Mouse (Mus musculus): Measurements from ENCODE around the gene Mcub. TPM values are rescaled to one million over a fixed set of nuclear protein-coding genes. Genes with fewer than 3 reads are reported as not detected.
A peak's percentile ranks its signal among the peaks of the same experiment; 100 is the strongest.

The Mcub gene
- polyA plus RNA-seq, 1 experiment from 2014 or later = 10.0 TPM

DNA sequence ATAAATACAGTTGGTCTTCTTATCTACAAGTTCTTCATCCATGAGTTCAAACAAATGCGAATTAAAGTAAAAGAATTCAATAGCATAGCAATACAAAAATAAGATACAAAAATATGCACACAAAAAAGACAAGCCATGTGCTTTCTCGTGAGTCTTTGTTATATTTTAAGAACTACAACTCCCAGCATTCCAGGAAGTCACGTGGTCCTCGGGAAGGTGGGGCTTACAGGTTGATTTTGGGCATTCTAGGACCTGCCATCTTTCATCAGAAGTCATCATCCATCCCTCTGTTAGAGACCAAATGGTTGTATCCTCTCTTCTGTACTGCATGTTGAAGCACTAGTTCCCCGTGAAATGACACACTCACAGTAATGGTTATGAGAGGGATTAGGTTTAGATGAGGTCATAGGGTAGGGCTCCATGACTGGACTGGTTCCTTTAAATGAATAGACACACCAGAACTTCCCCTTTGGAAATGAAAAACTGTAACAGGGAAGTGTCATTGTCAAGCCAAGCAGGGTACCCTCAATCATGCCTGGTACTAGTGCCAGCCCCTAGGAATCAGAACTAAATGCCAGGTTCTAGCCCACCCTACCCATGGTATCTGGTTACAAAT, 20.7 kb downstream of the Mcub start:
- H3K9ac ChIP-seq = no peak overlapping the region
- no peak overlapping the region for H3K27ac ChIP-seq
- no peaks in the 10 kb centered on the region for H3K36me3 ChIP-seq
- ATAC-seq (ENCODE audit: low read depth) (no peak), DNase-seq (no peak)
- H3K4me1 ChIP-seq (replicated peaks) = peaks cover 19% of the 10 kb centered on the region
- no peak overlapping the region for H3K4me2 ChIP-seq
- H3K9me3 ChIP-seq (replicated peaks) = no peaks in the 10 kb centered on the region
- H3K27me3 ChIP-seq = no peaks in the 10 kb centered on the region
- no peak overlapping the region for H3K4me3 ChIP-seq (replicated peaks)
- WGBS (ENCODE audit: insufficient replicate concordance) = 68% methylated on average over 5 of the region's 5 CpGs

DNA sequence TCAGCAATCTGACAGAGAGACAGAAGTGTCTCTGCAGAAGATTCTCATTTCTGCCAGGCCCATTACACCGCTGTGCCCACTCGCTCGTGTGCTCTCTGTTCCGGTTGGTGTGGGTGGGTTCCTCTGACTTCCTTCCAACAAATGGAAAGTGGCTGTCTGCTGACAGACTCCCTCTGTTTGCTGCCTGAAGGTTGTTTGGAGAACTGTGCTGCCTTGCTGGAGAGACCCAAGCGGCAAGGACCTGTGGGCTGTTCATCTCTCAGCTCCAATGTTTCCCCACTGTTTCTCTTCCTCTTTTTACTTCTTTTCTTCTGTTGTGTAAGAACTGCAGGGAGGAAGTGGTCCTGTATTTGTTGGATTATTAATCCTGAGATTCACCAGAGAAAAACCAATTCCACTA, 21.6 kb downstream of the Mcub start:
- DNase-seq (no peak), ATAC-seq (ENCODE audit: low read depth) (no peak)
- H3K4me3 ChIP-seq (replicated peaks) = no peak overlapping the region
- H3K9ac ChIP-seq = no peak overlapping the region
- H3K27ac ChIP-seq = no peak overlapping the region
- no peaks in the 10 kb centered on the region for H3K36me3 ChIP-seq
- peaks cover 22% of the 10 kb centered on the region for H3K4me1 ChIP-seq (replicated peaks)
- no peaks in the 10 kb centered on the region for H3K27me3 ChIP-seq
- H3K4me2 ChIP-seq = no peak overlapping the region
- H3K9me3 ChIP-seq (replicated peaks) = no peaks in the 10 kb centered on the region
- 79% methylated on average over 5 of the region's 5 CpGs for WGBS (ENCODE audit: insufficient replicate concordance)

DNA sequence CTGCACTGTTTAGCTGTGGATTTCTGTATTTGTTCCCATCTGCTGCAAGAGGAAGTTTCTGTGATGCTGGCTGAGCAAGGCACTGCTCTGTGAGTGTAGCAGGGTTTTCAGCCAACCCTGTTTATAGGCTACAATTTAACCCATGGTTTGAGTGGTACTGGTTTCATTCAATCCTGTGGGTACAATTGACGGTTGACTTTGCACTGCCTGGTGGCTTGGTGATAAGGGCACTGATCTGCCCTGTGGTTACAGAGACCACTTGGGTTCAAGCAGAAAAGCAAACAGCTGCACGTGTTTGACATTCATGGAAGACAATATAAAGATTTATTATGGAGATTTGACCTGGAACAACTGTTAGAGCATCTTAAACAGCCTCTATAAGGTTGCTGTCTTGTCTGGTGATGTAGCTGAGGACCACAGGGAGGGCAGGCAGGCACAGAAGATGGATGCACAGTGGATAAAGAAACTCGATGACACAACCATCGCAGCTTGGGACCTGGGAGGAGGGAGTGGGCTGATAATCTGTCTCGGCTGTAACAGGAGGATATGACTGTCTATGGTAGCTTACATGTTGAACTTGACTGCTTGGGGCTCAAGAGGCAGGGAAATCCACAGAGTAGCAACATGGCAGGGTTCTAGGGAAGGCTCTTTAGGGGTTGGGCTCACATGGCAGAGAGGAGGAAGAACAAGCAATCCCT, 23.6 kb downstream of the Mcub start:
- H3K4me3 ChIP-seq (replicated peaks) = no peak overlapping the region

DNA sequence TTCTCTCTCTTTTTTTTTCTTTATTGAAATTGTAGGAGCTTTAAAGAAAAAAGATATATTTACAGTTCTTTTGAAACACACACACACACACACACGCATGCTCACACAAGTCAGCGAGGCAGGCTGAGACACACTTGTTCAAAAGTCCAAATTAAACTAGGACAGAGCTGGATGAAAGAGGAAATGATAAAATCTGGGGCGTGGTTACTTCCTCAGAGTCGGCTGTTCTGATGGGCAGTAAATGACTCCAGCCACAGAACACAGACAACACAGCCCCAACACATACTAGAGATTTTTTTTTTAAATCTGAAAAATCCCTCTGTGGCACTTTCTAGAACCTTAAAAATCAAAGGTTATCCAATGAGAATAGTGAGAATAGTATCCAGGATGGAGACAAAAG, 26.2 kb downstream of the Mcub start:
- Histone ChIP-seq H3K4me3 (replicated peaks) (no peak overlapping the region), H3K4me1 (replicated peaks) (peaks cover 22% of the 10 kb centered on the region), H3K9me3 (replicated peaks) (no peaks in the 10 kb centered on the region), H3K9ac (no peak overlapping the region), H3K27me3 (no peaks in the 10 kb centered on the region), H3K27ac (no peak overlapping the region), H3K36me3 (no peaks in the 10 kb centered on the region), H3K4me2 (no peak overlapping the region)
- 18% methylated on average over 4 of the region's 4 CpGs for WGBS (ENCODE audit: insufficient replicate concordance)
- ATAC-seq (ENCODE audit: low read depth) = no peak
- no peak for DNase-seq

More for the DNA sequence above, 23.6 kb downstream of the Mcub start:
- no peak overlapping the region for H3K4me2 ChIP-seq
- H3K9me3 ChIP-seq (replicated peaks) = no peaks in the 10 kb centered on the region
- H3K27me3 ChIP-seq = no peaks in the 10 kb centered on the region
- H3K4me1 ChIP-seq (replicated peaks) = peaks cover 22% of the 10 kb centered on the region
- WGBS (ENCODE audit: insufficient replicate concordance) = 11% methylated on average over 5 of the region's 5 CpGs
- H3K36me3 ChIP-seq = no peaks in the 10 kb centered on the region
- DNase-seq (peak; percentile 13), ATAC-seq (ENCODE audit: low read depth) (peak; percentile 86)
- H3K9ac ChIP-seq = no peak overlapping the region
- H3K27ac ChIP-seq = no peak overlapping the region

DNA sequence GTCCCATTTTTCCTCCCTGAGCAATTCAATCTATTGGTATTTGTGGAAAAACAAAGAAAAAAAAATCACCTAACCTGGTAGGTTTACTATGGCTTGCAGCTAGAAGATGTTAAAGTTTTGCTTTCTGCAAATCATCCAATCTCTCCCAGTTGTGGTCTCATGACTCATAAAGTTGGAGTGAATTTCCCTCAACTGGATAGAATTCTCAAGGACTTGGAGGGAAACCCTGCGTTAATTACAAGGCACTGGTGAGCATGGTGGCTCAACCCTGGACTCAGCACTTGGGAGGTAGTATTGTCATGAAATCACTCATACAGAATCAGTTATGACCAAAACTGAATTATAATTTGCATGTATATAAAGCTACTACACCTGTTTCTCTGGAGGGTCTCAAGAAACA, 28.7 kb downstream of the Mcub start:
- H3K4me1 ChIP-seq (replicated peaks) = peaks cover 11% of the 10 kb centered on the region
- H3K36me3 ChIP-seq = no peaks in the 10 kb centered on the region
- no peak for ATAC-seq (ENCODE audit: low read depth)
- H3K4me3 ChIP-seq (replicated peaks) = no peak overlapping the region
- no peaks in the 10 kb centered on the region for H3K27me3 ChIP-seq
- no peaks in the 10 kb centered on the region for H3K9me3 ChIP-seq (replicated peaks)
- no peak overlapping the region for H3K27ac ChIP-seq
- H3K9ac ChIP-seq = no peak overlapping the region
- 81% methylated on average over 1 of the region's 1 CpGs for WGBS (ENCODE audit: insufficient replicate concordance)
- no peak overlapping the region for H3K4me2 ChIP-seq
- no peak for DNase-seq

DNA sequence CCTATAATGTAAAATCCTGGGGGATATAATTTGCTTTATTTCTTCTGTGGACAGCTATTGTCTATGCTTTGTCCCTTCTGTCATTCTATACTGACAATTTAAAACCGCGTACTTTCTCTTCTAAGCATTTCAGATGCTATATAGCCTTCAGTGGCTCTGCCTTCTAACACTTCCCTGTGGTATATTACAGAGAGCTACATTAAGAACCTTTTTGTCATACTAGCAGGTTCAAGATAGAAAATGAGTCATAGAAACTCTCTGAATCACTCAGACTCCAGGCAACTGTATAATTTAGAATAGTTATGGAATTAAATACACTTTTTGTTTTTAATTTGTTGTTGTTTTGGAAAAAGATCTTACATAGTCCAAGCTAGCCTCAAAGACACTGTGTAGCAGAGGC, 29.2 kb downstream of the Mcub start:
- no peaks in the 10 kb centered on the region for H3K36me3 ChIP-seq
- no peak overlapping the region for H3K4me2 ChIP-seq
- H3K4me1 ChIP-seq (replicated peaks) = peaks cover 6% of the 10 kb centered on the region
- ATAC-seq (ENCODE audit: low read depth) (no peak), DNase-seq (no peak)
- H3K4me3 ChIP-seq (replicated peaks) = no peak overlapping the region
- no peaks in the 10 kb centered on the region for H3K27me3 ChIP-seq
- WGBS (ENCODE audit: insufficient replicate concordance) = 88% methylated on average over 2 of the region's 2 CpGs
- no peak overlapping the region for H3K27ac ChIP-seq
- H3K9me3 ChIP-seq (replicated peaks) = no peaks in the 10 kb centered on the region
- no peak overlapping the region for H3K9ac ChIP-seq

DNA sequence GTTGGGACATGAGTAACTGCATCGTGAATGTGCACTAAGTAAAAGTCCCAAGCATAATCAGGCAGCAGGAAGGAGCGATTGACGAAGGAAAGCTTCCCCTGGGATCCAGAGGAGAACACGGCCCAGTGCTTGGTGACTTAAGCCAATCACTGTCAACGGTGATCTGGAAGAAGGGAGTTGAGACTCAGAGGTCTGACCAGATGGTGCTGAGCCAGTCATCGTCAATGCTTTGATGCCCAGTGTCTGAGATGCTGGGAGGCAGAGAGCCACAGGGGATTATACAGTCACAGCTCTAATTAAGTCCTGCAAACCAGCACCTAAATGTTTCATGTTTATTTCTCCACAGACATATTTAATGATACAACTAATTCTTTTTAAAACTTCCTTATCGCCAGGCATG, 30.9 kb downstream of the Mcub start:
- H3K9ac ChIP-seq = no peak overlapping the region
- H3K4me3 ChIP-seq (replicated peaks) = no peak overlapping the region
- 58% methylated on average over 7 of the region's 7 CpGs for WGBS (ENCODE audit: insufficient replicate concordance)
- DNase-seq (no peak), ATAC-seq (ENCODE audit: low read depth) (no peak)
- 0 out of 2 replicates have a peak, but pooled peaks cover 3% of the 10 kb centered on the region for H3K4me1 ChIP-seq (replicated peaks)
- no peaks in the 10 kb centered on the region for H3K27me3 ChIP-seq
- no peak overlapping the region for H3K27ac ChIP-seq
- H3K36me3 ChIP-seq = no peaks in the 10 kb centered on the region
- H3K9me3 ChIP-seq (replicated peaks) = no peaks in the 10 kb centered on the region
- H3K4me2 ChIP-seq = no peak overlapping the region

DNA sequence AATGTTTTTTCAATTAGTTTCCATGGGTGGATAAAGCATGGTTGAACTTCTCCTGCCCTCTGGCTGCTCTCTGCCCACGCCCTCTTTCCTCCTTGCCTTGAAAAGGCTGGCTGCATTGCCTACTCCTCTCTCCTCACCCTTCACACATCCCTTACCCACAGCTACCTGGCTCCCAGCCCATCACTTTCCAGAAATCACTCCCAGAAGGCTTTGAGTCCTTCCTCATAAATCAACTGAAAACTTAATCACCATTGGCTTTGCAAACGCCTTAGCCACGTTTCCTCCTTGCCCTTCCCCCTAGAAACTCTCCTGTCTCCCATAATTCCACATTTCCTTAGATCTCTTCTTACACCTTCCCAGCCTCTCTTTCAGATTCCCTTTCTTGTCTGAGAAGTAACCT, 32.2 kb downstream of the Mcub start:
- H3K4me2 ChIP-seq = no peak overlapping the region
- H3K9me3 ChIP-seq (replicated peaks) = no peaks in the 10 kb centered on the region
- H3K4me3 ChIP-seq (replicated peaks) = no peak overlapping the region
- H3K36me3 ChIP-seq = no peaks in the 10 kb centered on the region
- no peak overlapping the region for H3K9ac ChIP-seq
- 52% methylated on average over 3 of the region's 3 CpGs for WGBS (ENCODE audit: insufficient replicate concordance)
- H3K27me3 ChIP-seq = no peaks in the 10 kb centered on the region
- no peaks in the 10 kb centered on the region for H3K4me1 ChIP-seq (replicated peaks)
- ATAC-seq (ENCODE audit: low read depth) (no peak), DNase-seq (no peak)
- H3K27ac ChIP-seq = no peak overlapping the region

DNA sequence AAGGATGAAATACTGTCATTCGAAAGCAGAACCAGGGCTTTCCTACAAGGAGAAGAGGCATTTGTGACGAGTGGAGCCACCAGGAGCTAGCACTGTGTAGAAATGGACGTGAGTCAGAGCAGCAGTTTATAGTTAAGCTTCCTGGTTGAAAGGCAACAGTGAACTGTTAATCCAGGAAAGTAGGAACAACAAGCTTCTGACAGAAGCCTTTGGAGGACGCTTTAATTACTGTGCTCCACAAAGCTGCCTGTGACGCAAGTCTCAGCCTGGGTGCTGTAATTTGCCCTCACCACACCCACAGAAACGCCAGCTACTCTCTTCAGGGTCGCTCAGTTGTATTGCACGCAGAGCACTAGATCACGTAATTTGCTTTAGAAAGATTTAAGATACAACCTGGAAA, 33.4 kb downstream of the Mcub start:
- Histone ChIP-seq H3K27ac (no peak overlapping the region), H3K4me2 (no peak overlapping the region), H3K9ac (no peak overlapping the region), H3K9me3 (replicated peaks) (no peaks in the 10 kb centered on the region), H3K4me3 (replicated peaks) (no peak overlapping the region), H3K27me3 (no peaks in the 10 kb centered on the region), H3K36me3 (no peaks in the 10 kb centered on the region), H3K4me1 (replicated peaks) (no peaks in the 10 kb centered on the region)
- DNase-seq = no peak
- ATAC-seq (ENCODE audit: low read depth) = no peak
- 48% methylated on average over 9 of the region's 9 CpGs for WGBS (ENCODE audit: insufficient replicate concordance)

DNA sequence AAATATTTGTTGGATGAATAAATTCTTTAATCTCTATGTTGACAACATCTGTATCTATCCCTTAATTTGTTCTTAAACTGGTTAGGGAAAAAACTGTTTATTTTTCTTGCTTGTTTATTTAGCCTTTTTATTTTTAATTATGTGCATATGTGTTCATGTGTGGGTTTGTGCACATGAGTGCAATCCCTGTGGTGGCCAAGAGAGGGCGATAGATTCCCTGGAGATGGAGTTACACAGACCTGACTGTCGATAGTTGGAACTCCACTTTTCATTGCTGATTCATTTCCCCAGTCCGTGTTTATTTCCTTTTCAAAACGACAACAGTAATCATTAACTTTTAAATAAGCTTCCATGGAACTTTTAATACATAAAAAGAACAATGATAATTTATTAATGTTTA, 37.6 kb downstream of the Mcub start:
- Histone ChIP-seq H3K4me3 (replicated peaks) (no peak overlapping the region), H3K9ac (no peak overlapping the region), H3K27ac (no peak overlapping the region), H3K4me2 (no peak overlapping the region), H3K36me3 (no peaks in the 10 kb centered on the region), H3K9me3 (replicated peaks) (no peaks in the 10 kb centered on the region), H3K4me1 (replicated peaks) (no peaks in the 10 kb centered on the region), H3K27me3 (no peaks in the 10 kb centered on the region)
- DNase-seq = peak; percentile 13
- 28% methylated on average over 4 of the region's 4 CpGs for WGBS (ENCODE audit: insufficient replicate concordance)
- ATAC-seq (ENCODE audit: low read depth) = no peak

DNA sequence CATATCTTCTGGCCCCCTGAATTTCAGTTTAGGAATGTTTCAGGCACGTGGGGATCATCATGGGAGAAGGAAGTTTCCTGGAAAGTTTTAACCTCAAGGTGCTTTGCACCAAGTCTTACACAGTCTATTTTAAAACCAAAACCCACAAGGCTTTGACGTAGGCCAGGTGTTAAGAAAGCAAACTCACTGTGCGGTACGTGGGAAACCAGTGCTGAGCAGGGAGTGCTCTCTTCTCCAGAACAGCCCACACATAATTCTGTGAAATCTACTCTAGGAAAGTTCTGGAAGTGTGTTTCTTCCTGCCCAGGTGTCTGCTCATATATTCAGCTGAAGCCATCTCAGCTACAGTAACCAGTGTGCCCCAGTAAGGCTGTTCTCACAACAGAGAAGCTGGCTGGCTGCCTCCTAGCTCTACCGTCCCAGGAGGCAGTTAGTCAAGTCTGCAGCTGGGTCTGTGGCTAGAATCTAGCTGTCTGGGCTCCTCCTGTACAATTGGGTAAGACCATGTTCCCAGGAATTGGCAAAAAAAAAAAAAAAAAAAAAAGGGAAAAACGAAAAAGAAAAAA, 39.7 kb downstream of the Mcub start:
- no peak for DNase-seq
- 58% methylated on average over 6 of the region's 6 CpGs for WGBS (ENCODE audit: insufficient replicate concordance)
- H3K9ac ChIP-seq = no peak overlapping the region
- H3K36me3 ChIP-seq = no peaks in the 10 kb centered on the region
- no peaks in the 10 kb centered on the region for H3K9me3 ChIP-seq (replicated peaks)
- H3K27me3 ChIP-seq = no peaks in the 10 kb centered on the region
- H3K4me2 ChIP-seq = no peak overlapping the region
- no peak overlapping the region for H3K27ac ChIP-seq
- no peak for ATAC-seq (ENCODE audit: low read depth)
- no peaks in the 10 kb centered on the region for H3K4me1 ChIP-seq (replicated peaks)
- no peak overlapping the region for H3K4me3 ChIP-seq (replicated peaks)

DNA sequence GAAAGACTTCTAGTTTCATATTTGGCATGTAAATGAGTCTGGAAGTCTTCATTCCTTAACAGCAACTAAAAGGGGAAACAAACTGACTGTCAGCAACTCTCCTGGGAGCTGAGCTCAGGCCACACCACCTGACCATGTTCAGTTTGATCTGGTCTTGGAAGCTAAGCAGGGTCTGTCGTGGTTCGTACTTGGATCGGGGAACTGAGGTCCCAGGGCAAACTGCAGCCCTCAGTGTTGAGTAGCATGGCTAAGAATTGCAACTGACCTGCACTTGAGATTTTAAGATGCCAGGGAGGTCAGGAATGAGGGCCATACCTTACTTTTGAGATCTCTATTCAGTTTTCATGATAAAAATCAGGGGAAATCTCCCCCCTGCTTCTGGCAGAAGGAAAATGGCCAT, 44.1 kb downstream of the Mcub start:
- Histone ChIP-seq H3K9me3 (replicated peaks) (no peaks in the 10 kb centered on the region), H3K36me3 (no peaks in the 10 kb centered on the region), H3K27ac (no peak overlapping the region), H3K4me3 (replicated peaks) (no peak overlapping the region), H3K4me2 (no peak overlapping the region), H3K9ac (no peak overlapping the region), H3K4me1 (replicated peaks) (no peaks in the 10 kb centered on the region), H3K27me3 (no peaks in the 10 kb centered on the region)
- no peak for DNase-seq
- 84% methylated on average over 3 of the region's 3 CpGs for WGBS (ENCODE audit: insufficient replicate concordance)
- no peak for ATAC-seq (ENCODE audit: low read depth)

All from liver, embryonic 13.5 days (tissue).